Mouse (Mus musculus): Measurements from ENCODE around the gene Slc39a9.

Slc39a9 gene

GRCm38 (mm10) chr12:80643693-80644505 lies at the start of gene Slc39a9, which contains the start of gene Erh:
Gene Slc39a9, plus strand, starts transcription at chr12:80643883.
Gene Erh, minus strand, starts transcription at chr12:80644341.
- in situ Hi-C loops (cut with MboI, MseI) = no loop called here

GRCm38 (mm10) chr12:80594141-80594540 lies 49.5 kb upstream of the Slc39a9 start:
- in situ Hi-C loops (cut with MboI, MseI) = no loop called here

GRCm38 (mm10) chr12:80594781-80595180 lies 48.9 kb upstream of the Slc39a9 start:
- in situ Hi-C loops (cut with MboI, MseI) = no loop called here

- in situ Hi-C loops (cut with MboI, MseI) = no loop called here
Measured at GRCm38 (mm10) chr12:80595566-80595965, 48.1 kb upstream of the Slc39a9 start.

GRCm38 (mm10) chr12:80595968-80596367 lies 47.7 kb upstream of the Slc39a9 start:
- in situ Hi-C loops (cut with MboI, MseI) = no loop called here

- in situ Hi-C loops (cut with MboI, MseI) = no loop called here
Measured at GRCm38 (mm10) chr12:80598236-80598635, 45.4 kb upstream of the Slc39a9 start.

GRCm38 (mm10) chr12:80598756-80599155 lies 44.9 kb upstream of the Slc39a9 start:
- in situ Hi-C loops (cut with MboI, MseI) = no loop called here

- in situ Hi-C loops (cut with MboI, MseI) = no loop called here
Measured at GRCm38 (mm10) chr12:80601597-80602269, 42.0 kb upstream of the Slc39a9 start.

GRCm38 (mm10) chr12:80602432-80602831 lies 41.3 kb upstream of the Slc39a9 start:
- in situ Hi-C loops (cut with MboI, MseI) = no loop called here

- in situ Hi-C loops (cut with MboI, MseI) = no loop called here
Measured at GRCm38 (mm10) chr12:80603566-80603965, 40.1 kb upstream of the Slc39a9 start.

GRCm38 (mm10) chr12:80604218-80604617 lies 39.5 kb upstream of the Slc39a9 start:
- in situ Hi-C loops (cut with MboI, MseI) = no loop called here

GRCm38 (mm10) chr12:80608576-80608975 lies 35.1 kb upstream of the Slc39a9 start:
- in situ Hi-C loops (cut with MboI, MseI) = loop anchor here (5.0 kb wide), 1 partner anchor 64 kb away; no protein-coding TSS in a partner anchor

GRCm38 (mm10) chr12:80609928-80610327 lies 33.8 kb upstream of the Slc39a9 start:
- in situ Hi-C loops (cut with MboI, MseI) = loop anchor here (5.0 kb wide), 1 partner anchor 62 kb away; no protein-coding TSS in a partner anchor

- in situ Hi-C loops (cut with MboI, MseI) = no loop called here
Measured at GRCm38 (mm10) chr12:80612113-80612791, 31.4 kb upstream of the Slc39a9 start.

- in situ Hi-C loops (cut with MboI, MseI) = no loop called here
Measured at GRCm38 (mm10) chr12:80615371-80616257, 28.1 kb upstream of the Slc39a9 start.

GRCm38 (mm10) chr12:80620501-80620900 lies 23.2 kb upstream of the Slc39a9 start:
- in situ Hi-C loops (cut with MboI, MseI) = no loop called here

- in situ Hi-C loops (cut with MboI, MseI) = no loop called here
Measured at GRCm38 (mm10) chr12:80631790-80632189, 11.9 kb upstream of the Slc39a9 start.

- in situ Hi-C loops (cut with MboI, MseI) = no loop called here
Measured at GRCm38 (mm10) chr12:80642725-80643692, 674 bp upstream of the Slc39a9 start.

- in situ Hi-C loops (cut with MboI, MseI) = no loop called here
Measured at GRCm38 (mm10) chr12:80644506-80644868, 804 bp downstream of the Slc39a9 start.

- in situ Hi-C loops (cut with MboI, MseI) = no loop called here
Measured at GRCm38 (mm10) chr12:80646377-80646776, 2.7 kb downstream of the Slc39a9 start.
